Comparison of ENCODE assay signal across 8 mouse cellular contexts in genomic region chr5:20951666-20952281, GRCm38 (mm10). TPM values are rescaled to one million over a fixed set of nuclear protein-coding genes. Genes with fewer than 3 reads are reported as not detected.
DNase-seq lines count a peak whose midpoint lies in the region; ATAC-seq lines count a peak whose summit lies in the region.

No protein-coding gene starts in this region.

- peak overlapping the region; percentile 64 for H3K4me2 ChIP-seq in hindbrain, embryonic 14.5 days (replicated peaks)

- H3K27me3 ChIP-seq in hindbrain, embryonic 14.5 days (ENCODE audit: control insufficient read depth, insufficient read depth, low read length), result no peaks in the 10 kb centered on the region

- no peaks in the 10 kb centered on the region for H3K36me3 ChIP-seq in hindbrain, embryonic 14.5 days (replicated peaks; ENCODE audit: control insufficient read depth, insufficient read depth)

- peak overlapping the region; percentile 99 for H3K27ac ChIP-seq in hindbrain, embryonic 14.5 days

- DNase-seq in R1 (ENCODE audit: low read depth, low spot score), result peak; percentile 97
- DNase-seq in cerebellum, postnatal 25 days, result peak; percentile 96 to 97
- DNase-seq in frontal cortex, postnatal 25 days (ENCODE audit: low spot score in 2 of 2), result peak; percentile 88 to 94
- DNase-seq in hindbrain, embryonic 14.5 days (ENCODE audit: low spot score), result peak; percentile 95
- DNase-seq in layer of hippocampus, postnatal 36 days, result peak; percentile 95 to 96
- peak; percentile 99 for DNase-seq in lung, postnatal 36 days
- peak; percentile 98 for DNase-seq in retina, postnatal 1 day
- DNase-seq in urinary bladder, adult 18-20 months (ENCODE audit: low spot score in 2 of 2), result peak; percentile 87 to 96

- H3K4me3 ChIP-seq in hindbrain, embryonic 14.5 days (replicated peaks; ENCODE audit: low read length), result peak overlapping the region; percentile 97

- peak overlapping the region; percentile 90 for H3K9ac ChIP-seq in hindbrain, embryonic 14.5 days

- under 1% methylated on average over 49 of the region's 51 CpGs for WGBS in hindbrain, embryonic 14.5 days

- peak; percentile 99 for ATAC-seq in hindbrain, embryonic 14.5 days (ENCODE audit: low FRiP score)

- H3K9me3 ChIP-seq in hindbrain, embryonic 14.5 days (ENCODE audit: control insufficient read depth, low read length), result peaks cover 2% of the 10 kb centered on the region; the same call in 1 of the 2 replicates

- H3K4me1 ChIP-seq in hindbrain, embryonic 14.5 days (replicated peaks; ENCODE audit: control insufficient read depth, insufficient read depth, low read length), result peaks cover 10% of the 10 kb centered on the region

RNA-seq across cellular contexts. Expression of gene Rsbn1l, which starts 4.4 kb away (rescaled TPM):
- 4.3 and 5.6 TPM in 2 replicates for polyA plus RNA-seq in hindbrain, embryonic 14.5 days (2014; fragmentation: Nextera tagmentation; extraction: Ambion mirVana)
- 10 to 100 TPM; 19.9 to 21.1 TPM for total RNA-seq in layer of hippocampus, postnatal 36 days (2021)

Comparison
In these comparisons a context has a peak if more than half of its experiments do, and no peak if none do; other contexts are left out.
1. Peak in every context shown above with its lines: DNase-seq, ATAC-seq, H3K4me3 ChIP-seq and H3K27ac ChIP-seq.